Mouse (Mus musculus) layer of hippocampus, postnatal 10 days (tissue): ENCODE results near the gene Ift88. TPM values are rescaled to one million over a fixed set of nuclear protein-coding genes. Genes with fewer than 3 reads are reported as not detected.
"Not testable (repeated sequence)": the region's sequence is repeated elsewhere in the genome, so short reads cannot be mapped to it uniquely, and the experiment has no call there.

Source experiments
- DNase-seq, 2 experiments: peaks; one replicate each; pipeline ENCODE4 v3.0.0; 2021; ENCODE audit warnings: low spot score in 2 of 2
- total RNA-seq, 2 experiments: library from RNA; stranded (reverse); gene quantifications; 2 replicates each; pipeline ENCODE4 v1.2.3; 2021

The Ift88 gene
- total RNA-seq, 2 experiments from 2014 or later, result 13.4 to 16.5 TPM

- DNase-seq, result no peak
Observed at GRCm38 (mm10) chr14:57430451-57430850, 6.6 kb downstream of the Ift88 start.

- no peak for DNase-seq
Observed at GRCm38 (mm10) chr14:57452516-57452915, 28.7 kb downstream of the Ift88 start.

GRCm38 (mm10) chr14:57459883-57460282 is 36.0 kb downstream of the Ift88 start:
- DNase-seq, result no peak

- not testable (repeated sequence) for DNase-seq
Observed at GRCm38 (mm10) chr14:57460326-57460725, 36.5 kb downstream of the Ift88 start.

- no peak for DNase-seq
Observed at GRCm38 (mm10) chr14:57462871-57463270, 39.0 kb downstream of the Ift88 start.

GRCm38 (mm10) chr14:57475057-57475456 is 51.2 kb downstream of the Ift88 start:
- peak in 1 of 2 experiments; percentile 12 for DNase-seq

- DNase-seq, result no peak
Observed at GRCm38 (mm10) chr14:57482262-57482661, 58.4 kb downstream of the Ift88 start.

- no peak for DNase-seq
Observed at GRCm38 (mm10) chr14:57484183-57484582, 60.3 kb downstream of the Ift88 start.

GRCm38 (mm10) chr14:57489696-57490095 is 65.8 kb downstream of the Ift88 start:
- DNase-seq, result no peak

- no peak for DNase-seq
Observed at GRCm38 (mm10) chr14:57493840-57494239, 70.0 kb downstream of the Ift88 start.

- no peak for DNase-seq
Observed at GRCm38 (mm10) chr14:57503729-57504128, 79.9 kb downstream of the Ift88 start.

- peak; percentile 33 to 61 for DNase-seq
Observed at GRCm38 (mm10) chr14:57509554-57509953, 85.7 kb downstream of the Ift88 start.

- DNase-seq, result no peak
Observed at GRCm38 (mm10) chr14:57515156-57515762, 91.4 kb downstream of the Ift88 start.

- no peak for DNase-seq
Observed at GRCm38 (mm10) chr14:57517001-57517400, 93.1 kb downstream of the Ift88 start.

GRCm38 (mm10) chr14:57523762-57524161 is 99.9 kb downstream of the Ift88 start:
- no peak for DNase-seq

GRCm38 (mm10) chr14:57524671-57525387 is 101.0 kb downstream of the Ift88 start, which contains the start of gene Il17d:
TSS of gene Il17d (plus strand) at chr14:57524777.
- peak; percentile 33 to 53 for DNase-seq

GRCm38 (mm10) chr14:57525388-57526049 is 101.7 kb downstream of the Ift88 start:
- peak; percentile 54 to 70 for DNase-seq

- DNase-seq, result peak in 1 of 2 experiments; percentile 17
Observed at GRCm38 (mm10) chr14:57526050-57526623, 102.3 kb downstream of the Ift88 start.

GRCm38 (mm10) chr14:57527122-57527521 is 103.3 kb downstream of the Ift88 start:
- no peak for DNase-seq

GRCm38 (mm10) chr14:57527598-57527997 is 103.7 kb downstream of the Ift88 start:
- no peak for DNase-seq

- peak in 1 of 2 experiments; percentile 20 for DNase-seq
Observed at GRCm38 (mm10) chr14:57529086-57529785, 105.4 kb downstream of the Ift88 start.
